Mouse (Mus musculus) myocyte (in vitro differentiated cells): ENCODE measurements around the gene Ccer2. TPM values are rescaled to one million over a fixed set of nuclear protein-coding genes. Genes with fewer than 3 reads are reported as not detected.

Experiments used
- H3K27me3 ChIP-seq: one replicate; pipeline ENCODE4 v1.6.1; 2011; ENCODE audit not compliant: control insufficient read depth, insufficient read depth, insufficient read length
- H3K36me3 ChIP-seq: one replicate; pipeline ENCODE4 v1.6.1; 2011; ENCODE audit not compliant: control insufficient read depth, insufficient read depth
- H3K4me2 ChIP-seq: one replicate; pipeline ENCODE4 v1.6.1; 2011; ENCODE audit warnings: low read depth, control low read depth
- H3K4me3 ChIP-seq: one replicate; pipeline ENCODE4 v1.5.1; 2011; ENCODE audit warnings: mild to moderate bottlenecking, control low read depth, moderate library complexity
- H3K79me2 ChIP-seq: one replicate; pipeline ENCODE4 v1.6.1; 2011; ENCODE audit not compliant: control insufficient read depth, insufficient read depth
- H3ac ChIP-seq: one replicate; pipeline ENCODE4 v1.6.1; 2011; ENCODE audit not compliant: control insufficient read depth, insufficient read length
- CEBPB ChIP-seq: IDR thresholded peaks from 2 replicates; pipeline ENCODE4 v1.6.1; 2011; ENCODE audit warnings: mild to moderate bottlenecking, moderate library complexity; ENCODE audit not compliant: poor library complexity, insufficient read depth, severe bottlenecking
- E2F4 ChIP-seq: IDR thresholded peaks from one replicate; pipeline ENCODE4 v1.6.1; 2011; ENCODE audit warnings: mild to moderate bottlenecking, control low read depth, moderate library complexity; ENCODE audit not compliant: insufficient read depth
- MAX ChIP-seq: IDR thresholded peaks from one replicate; pipeline ENCODE4 v1.6.1; 2011; ENCODE audit warnings: low read depth, mild to moderate bottlenecking, control low read depth
- MYOD1 ChIP-seq, 3 experiments: IDR thresholded peaks; one replicate each; pipeline ENCODE4 v1.6.1; 2011; ENCODE audit warnings: control low read depth in 2 of 3, low read depth in 2 of 3, mild to moderate bottlenecking in 2 of 3, moderate library complexity in 1 of 3; ENCODE audit not compliant: insufficient read length in 2 of 3, control insufficient read depth in 1 of 3
- MYOG ChIP-seq, 3 experiments: IDR thresholded peaks; one replicate each; pipeline ENCODE4 v1.6.1; 2011; ENCODE audit warnings: control low read depth in 2 of 3, low read depth in 2 of 3, mild to moderate bottlenecking in 2 of 3; ENCODE audit not compliant: insufficient read length in 2 of 3, control insufficient read depth in 1 of 3, insufficient read depth in 1 of 3
- POLR2A ChIP-seq: IDR thresholded peaks from one replicate; pipeline ENCODE4 v1.6.1; 2011; ENCODE audit warnings: low read depth, mild to moderate bottlenecking, control low read depth, moderate library complexity; ENCODE audit not compliant: insufficient read length
- POLR2AphosphoS2 ChIP-seq: IDR thresholded peaks from one replicate; pipeline ENCODE4 v1.6.1; 2011; ENCODE audit warnings: low read depth, control low read depth; ENCODE audit not compliant: insufficient read length
- REST ChIP-seq: IDR thresholded peaks from one replicate; pipeline ENCODE4 v1.6.1; 2011; ENCODE audit warnings: mild to moderate bottlenecking, control low read depth, moderate library complexity; ENCODE audit not compliant: insufficient read depth, insufficient read length
- SRF ChIP-seq: IDR thresholded peaks from one replicate; pipeline ENCODE4 v1.6.1; 2011; ENCODE audit warnings: low read depth; ENCODE audit not compliant: control insufficient read depth, insufficient read length
- TCF12 ChIP-seq: IDR thresholded peaks from one replicate; pipeline ENCODE4 v1.6.1; 2011; ENCODE audit warnings: mild to moderate bottlenecking, control low read depth; ENCODE audit not compliant: poor library complexity, insufficient read depth, severe bottlenecking
- TCF3 ChIP-seq: IDR thresholded peaks from one replicate; pipeline ENCODE4 v1.6.1; 2011; ENCODE audit warnings: low read depth, control low read depth; ENCODE audit not compliant: insufficient read length
- USF1 ChIP-seq: IDR thresholded peaks from one replicate; pipeline ENCODE4 v1.6.1; 2011; ENCODE audit warnings: low read depth, mild to moderate bottlenecking, control low read depth, moderate library complexity
- polyA plus RNA-seq: library from polyadenylated mRNA; unstranded; fragments of >200 nt; fragmentation: generic; extraction: Trizol; gene quantifications from one replicate; pipeline ENCODE4 v1.2.1, GENCODE M21; 2012; ENCODE audit warnings: missing spikeins

Ccer2 gene
- polyA plus RNA-seq, 1 experiment: not detected

DNA sequence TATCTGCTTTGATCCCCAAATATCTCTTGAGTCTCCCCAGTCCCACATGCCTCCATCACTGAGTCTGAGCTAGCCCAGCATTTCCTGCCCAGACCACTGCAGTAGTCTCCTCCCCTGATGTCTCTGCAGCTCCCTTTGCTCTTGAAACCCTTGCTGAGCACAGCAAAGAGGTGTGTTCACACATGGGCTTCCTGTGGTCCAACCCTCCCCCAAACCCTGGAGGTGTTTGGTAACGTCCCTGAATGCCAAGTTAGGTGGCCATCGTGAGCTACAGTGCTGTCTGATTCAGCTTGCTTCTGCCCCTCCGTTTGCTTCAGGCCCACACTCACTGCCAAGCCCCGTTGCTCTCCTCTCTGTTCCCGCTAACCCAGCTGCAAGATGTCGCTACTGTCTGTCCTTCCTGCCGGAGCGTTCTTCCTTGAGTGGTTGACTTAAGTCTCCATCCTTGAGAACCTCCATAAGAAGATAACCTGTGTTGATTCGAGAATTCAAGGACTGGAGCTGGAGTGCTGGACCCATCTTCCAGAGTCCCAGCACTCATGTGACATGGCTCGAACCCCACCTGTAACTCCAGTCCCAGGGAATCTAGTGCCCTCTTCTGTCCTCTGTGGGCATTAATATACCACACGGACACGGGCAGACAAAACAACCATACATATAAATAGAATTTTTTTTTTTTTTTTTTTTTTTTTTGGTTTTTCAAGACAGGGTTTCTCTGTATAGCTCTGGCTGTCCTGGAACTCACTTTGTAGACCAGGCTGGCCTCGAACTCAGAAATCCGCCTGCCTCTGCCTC, 36.6 kb downstream of the Ccer2 start:
- H3K4me2 ChIP-seq: no peak overlapping the region
- no peak overlapping the region for H3K4me3 ChIP-seq
- TF ChIP-seq MYOD1 (IDR thresholded peaks at IDR 0.05; ENCODE audit: control insufficient read depth in 1 of 3, insufficient read length in 2 of 3, low read depth in 2 of 3): no peak
- no peak for TF ChIP-seq TCF3
- TF ChIP-seq MYOG (IDR thresholded peaks at IDR 0.05; ENCODE audit: control insufficient read depth in 1 of 3, insufficient read depth in 1 of 3, insufficient read length in 2 of 3, low read depth in 2 of 3): no peak
- TF ChIP-seq POLR2AphosphoS2: no peak
- TF ChIP-seq USF1: no peak
- no peak for TF ChIP-seq SRF
- TF ChIP-seq TCF12: no peak
- no peak for TF ChIP-seq REST
- no peak overlapping the region for H3ac ChIP-seq
- no peaks in the 10 kb centered on the region for H3K36me3 ChIP-seq
- no peaks in the 10 kb centered on the region for H3K79me2 ChIP-seq
- H3K27me3 ChIP-seq: no peaks in the 10 kb centered on the region

DNA sequence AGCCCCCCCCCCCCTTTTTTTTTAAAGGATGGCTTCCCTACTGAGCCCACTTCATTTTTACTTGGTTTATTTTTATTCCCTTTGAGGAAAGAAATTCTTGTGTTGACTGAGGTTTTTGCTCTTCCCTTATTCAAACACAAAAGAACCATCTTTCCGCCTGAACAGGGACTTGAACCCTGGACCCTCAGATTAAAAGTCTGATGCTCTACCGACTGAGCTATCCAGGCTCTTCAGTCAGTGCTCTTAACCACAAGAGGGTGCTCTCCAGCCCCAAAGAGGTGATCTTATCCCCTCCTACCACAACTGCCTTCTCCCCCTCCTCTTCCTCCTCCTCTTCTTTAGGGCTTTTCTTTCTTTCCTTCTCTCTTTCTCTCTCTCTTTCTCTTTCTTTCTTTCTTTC, 37.9 kb downstream of the Ccer2 start:
- no peak overlapping the region for H3K4me2 ChIP-seq
- no peak overlapping the region for H3ac ChIP-seq
- H3K36me3 ChIP-seq: no peaks in the 10 kb centered on the region
- TF ChIP-seq CEBPB (no peak), TCF12 (no peak), MAX (no peak), USF1 (no peak), MYOD1 (IDR thresholded peaks at IDR 0.05; ENCODE audit: control insufficient read depth in 1 of 3, insufficient read length in 2 of 3, low read depth in 2 of 3) (no peak), POLR2AphosphoS2 (no peak), REST (no peak), TCF3 (no peak), E2F4 (no peak), POLR2A (no peak)
- H3K27me3 ChIP-seq: no peaks in the 10 kb centered on the region
- no peaks in the 10 kb centered on the region for H3K79me2 ChIP-seq
- H3K4me3 ChIP-seq: no peak overlapping the region

DNA sequence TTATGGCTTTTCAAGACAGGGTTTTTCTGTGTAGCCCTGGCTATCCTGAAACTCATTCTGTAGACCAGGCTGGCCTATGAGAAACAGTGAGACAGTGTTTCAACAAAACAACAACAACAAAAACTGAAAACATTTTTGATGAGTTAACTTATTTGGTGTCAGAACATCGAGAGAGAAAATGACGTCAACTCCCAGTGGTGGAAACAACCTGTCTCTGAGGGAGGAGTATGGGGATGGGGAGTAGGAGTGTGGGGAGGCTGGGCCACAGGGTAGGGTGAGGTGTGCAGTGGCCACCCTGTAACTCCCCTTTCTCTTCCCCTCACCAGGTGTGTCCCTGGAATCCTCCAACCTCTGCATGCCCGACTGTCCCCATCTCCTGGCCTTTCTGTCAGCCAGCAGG, 38.5 kb downstream of the Ccer2 start:
- Histone ChIP-seq H3K79me2 (no peaks in the 10 kb centered on the region), H3K27me3 (no peaks in the 10 kb centered on the region), H3K4me2 (no peak overlapping the region), H3ac (no peak overlapping the region), H3K4me3 (no peak overlapping the region), H3K36me3 (no peaks in the 10 kb centered on the region)
- TF ChIP-seq MAX (no peak), E2F4 (no peak), REST (no peak), MYOG (IDR thresholded peaks at IDR 0.05; ENCODE audit: control insufficient read depth in 1 of 3, insufficient read depth in 1 of 3, insufficient read length in 2 of 3, low read depth in 2 of 3) (no peak), MYOD1 (IDR thresholded peaks at IDR 0.05; ENCODE audit: control insufficient read depth in 1 of 3, insufficient read length in 2 of 3, low read depth in 2 of 3) (no peak), TCF3 (no peak), SRF (no peak), USF1 (no peak), CEBPB (no peak), POLR2A (no peak), TCF12 (no peak)

DNA sequence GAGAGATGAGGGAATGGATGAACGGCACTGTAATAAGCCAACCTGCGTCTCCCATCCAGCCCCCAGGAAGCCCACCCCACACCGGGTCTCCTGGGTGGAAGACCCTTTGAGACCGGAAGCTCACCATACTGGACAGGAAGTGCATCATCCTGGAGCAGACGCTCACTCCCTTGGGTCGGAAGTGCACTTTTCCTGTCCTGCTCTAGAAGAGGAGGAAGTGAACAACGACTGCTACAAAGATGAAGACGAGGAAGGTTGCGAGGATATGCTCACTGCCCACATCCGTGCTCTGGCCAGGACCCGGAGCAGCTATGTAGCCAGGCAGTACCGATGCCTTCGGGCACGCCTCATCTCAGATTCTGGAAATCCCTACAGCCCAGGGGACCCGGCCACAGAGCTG, 39.9 kb downstream of the Ccer2 start:
- Histone ChIP-seq H3K27me3 (no peaks in the 10 kb centered on the region), H3K4me2 (no peak overlapping the region), H3ac (no peak overlapping the region), H3K36me3 (no peaks in the 10 kb centered on the region), H3K4me3 (no peak overlapping the region), H3K79me2 (no peaks in the 10 kb centered on the region)
- TF ChIP-seq USF1: no peak
- no peak for TF ChIP-seq SRF
- TF ChIP-seq TCF12: no peak
- no peak for TF ChIP-seq TCF3
- TF ChIP-seq MYOG (IDR thresholded peaks at IDR 0.05; ENCODE audit: control insufficient read depth in 1 of 3, insufficient read depth in 1 of 3, insufficient read length in 2 of 3, low read depth in 2 of 3): no peak
- no peak for TF ChIP-seq E2F4
- no peak for TF ChIP-seq POLR2AphosphoS2
- no peak for TF ChIP-seq POLR2A
- TF ChIP-seq REST: no peak
- no peak for TF ChIP-seq MYOD1 (IDR thresholded peaks at IDR 0.05; ENCODE audit: control insufficient read depth in 1 of 3, insufficient read length in 2 of 3, low read depth in 2 of 3)

DNA sequence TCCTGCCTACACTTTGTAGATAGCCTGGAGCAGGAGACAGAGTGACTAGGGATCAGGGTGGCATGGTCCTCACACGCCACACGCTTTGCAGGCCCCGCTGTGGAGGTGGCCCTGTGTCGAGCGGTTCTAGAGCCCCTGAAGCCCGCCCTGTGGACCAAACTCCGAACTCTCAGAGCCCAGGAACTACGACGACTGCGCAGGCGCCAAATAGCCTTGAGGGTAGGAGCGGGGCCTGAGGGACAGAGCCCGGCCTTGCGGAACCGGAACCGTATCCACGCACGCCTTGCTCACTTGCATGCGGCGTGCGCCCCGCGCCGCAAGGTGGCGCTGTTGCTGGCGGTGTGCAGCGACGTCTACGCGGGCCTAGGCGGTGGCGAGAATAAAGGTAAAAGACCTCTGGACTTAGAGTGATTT, 40.6 kb downstream of the Ccer2 start:
- TF ChIP-seq TCF3: no peak
- TF ChIP-seq MYOG (IDR thresholded peaks at IDR 0.05; ENCODE audit: control insufficient read depth in 1 of 3, insufficient read depth in 1 of 3, insufficient read length in 2 of 3, low read depth in 2 of 3): no peak
- peak in 1 of 3 experiments; percentile 8 for TF ChIP-seq MYOD1 (IDR thresholded peaks at IDR 0.05; ENCODE audit: control insufficient read depth in 1 of 3, insufficient read length in 2 of 3, low read depth in 2 of 3)
- TF ChIP-seq POLR2A: peak; percentile 17
- TF ChIP-seq CEBPB: no peak
- Histone ChIP-seq H3ac (no peak overlapping the region), H3K4me3 (no peak overlapping the region), H3K27me3 (no peaks in the 10 kb centered on the region), H3K79me2 (no peaks in the 10 kb centered on the region), H3K36me3 (no peaks in the 10 kb centered on the region), H3K4me2 (no peak overlapping the region)
